ENCODE assay signal across 8 mouse cellular contexts in genomic region chr6:113193765-113194460, GRCm38 (mm10). TPM values are rescaled to one million over a fixed set of nuclear protein-coding genes. Genes with fewer than 3 reads are reported as not detected.
DNase-seq lines count a peak whose midpoint lies in the region; ATAC-seq and TF ChIP-seq lines count a peak whose summit lies in the region.
"Had no signal": no experiment of that assay in that cellular context is flagged by ENCODE, and none has a peak within 500 bp of the region (broad histone marks: within the 10 kb centered on the region; RNA-seq: fewer than 3 reads in every experiment).

No protein-coding gene starts in this region.

- H3K27ac ChIP-seq in forebrain, embryonic 11.5 days (ENCODE audit: low read depth, low read length) = no peak overlapping the region
- no peak overlapping the region for H3K27ac ChIP-seq in intestine, embryonic 16.5 days (ENCODE audit: low read length)
- no peak overlapping the region for H3K27ac ChIP-seq in stomach, postnatal 0 days (replicated peaks)

- peak overlapping the region; percentile 96 for H3K4me2 ChIP-seq in forebrain, embryonic 11.5 days (ENCODE audit: low read depth, low read length, severe bottlenecking)
- H3K4me2 ChIP-seq in intestine, embryonic 16.5 days (ENCODE audit: low read depth, low read length) = peak overlapping the region; percentile 40
- no peak overlapping the region for H3K4me2 ChIP-seq in stomach, postnatal 0 days (replicated peaks; ENCODE audit: low read depth)

- H3K36me3 ChIP-seq in forebrain, embryonic 11.5 days (ENCODE audit: control insufficient read depth, insufficient read depth, low read length) = no peaks in the 10 kb centered on the region
- no peaks in the 10 kb centered on the region for H3K36me3 ChIP-seq in intestine, embryonic 16.5 days (ENCODE audit: control insufficient read depth, insufficient read depth, low read length)
- no peaks in the 10 kb centered on the region for H3K36me3 ChIP-seq in stomach, postnatal 0 days (ENCODE audit: control insufficient read depth, insufficient read depth, low read length)

- TF ChIP-seq CTCF in stomach, postnatal 0 days (IDR thresholded peaks at IDR 0.05; ENCODE audit: low read depth) = no peak

- DNase-seq in ovary, postnatal 10 days (ENCODE audit: low spot score) = peak; percentile 18
- DNase-seq in ovary, adult 18-20 months (ENCODE audit: low spot score) = no peak
- DNase-seq in c-Kit-positive CD71-positive TER-119-positive erythroid progenitor cells, embryonic 14.5 days (ENCODE audit: low spot score) = peak; percentile 7
- DNase-seq in forebrain, embryonic 11.5 days (ENCODE audit: low spot score) = peak; percentile 76
- DNase-seq in stomach, postnatal 0 days (ENCODE audit: low spot score) = peak; percentile 71

- H3K27me3 ChIP-seq in forebrain, embryonic 11.5 days (ENCODE audit: control insufficient read depth, insufficient read depth, low read length) = peaks cover 2% of the 10 kb centered on the region; the same call in 1 of the 2 replicates
- peaks cover 29% of the 10 kb centered on the region for H3K27me3 ChIP-seq in intestine, embryonic 16.5 days (replicated peaks; ENCODE audit: control insufficient read depth, insufficient read depth, low read length)
- peaks cover 10% of the 10 kb centered on the region for H3K27me3 ChIP-seq in stomach, postnatal 0 days (ENCODE audit: control insufficient read depth, insufficient read depth, low read length)

- no peaks in the 10 kb centered on the region for H3K9me3 ChIP-seq in forebrain, embryonic 11.5 days (ENCODE audit: control insufficient read depth, low read length)
- no peaks in the 10 kb centered on the region for H3K9me3 ChIP-seq in intestine, embryonic 16.5 days (ENCODE audit: control insufficient read depth, low read length)
- H3K9me3 ChIP-seq in stomach, postnatal 0 days (ENCODE audit: control insufficient read depth, low read length) = no peaks in the 10 kb centered on the region

- H3K4me3 ChIP-seq in forebrain, embryonic 11.5 days (ENCODE audit: low read depth, low read length) = peak overlapping the region; percentile 80
- peak overlapping the region; percentile 22 for H3K4me3 ChIP-seq in intestine, embryonic 16.5 days (ENCODE audit: low read length)
- no peak overlapping the region for H3K4me3 ChIP-seq in stomach, postnatal 0 days (ENCODE audit: low read depth, low read length)
- H3K4me3 ChIP-seq: erythroblast, embryonic 14.5 days had no signal

- ATAC-seq in forebrain, embryonic 11.5 days (replicated peaks; ENCODE audit: low FRiP score) = peak; percentile 75
- peak; percentile 50; the same call in 1 of the 2 replicates for ATAC-seq in intestine, embryonic 16.5 days
- peak; percentile 80 for ATAC-seq in megakaryocyte progenitor cell, adult 5-6 weeks (replicated peaks; ENCODE audit: poor library complexity)
- ATAC-seq in stomach, postnatal 0 days (ENCODE audit: low FRiP score, low TSS enrichment) = peak; percentile 57

- H3K4me1 ChIP-seq in forebrain, embryonic 11.5 days (replicated peaks; ENCODE audit: control insufficient read depth, insufficient read depth, low read length) = peaks cover 10% of the 10 kb centered on the region; the same call in 1 of the 2 replicates
- H3K4me1 ChIP-seq in intestine, embryonic 16.5 days (ENCODE audit: control insufficient read depth, insufficient read depth, low read length) = peaks cover 11% of the 10 kb centered on the region
- no peaks in the 10 kb centered on the region for H3K4me1 ChIP-seq in stomach, postnatal 0 days (replicated peaks; ENCODE audit: control insufficient read depth, insufficient read depth)

- TF ChIP-seq EP300 in stomach, postnatal 0 days (optimal IDR thresholded peaks at IDR 0.05) = no peak

- H3K9ac ChIP-seq in forebrain, embryonic 11.5 days (ENCODE audit: low read length) = peak overlapping the region; percentile 89
- no peak overlapping the region for H3K9ac ChIP-seq in intestine, embryonic 16.5 days (ENCODE audit: low read depth, low read length)
- H3K9ac ChIP-seq in stomach, postnatal 0 days (ENCODE audit: low read length) = no peak overlapping the region

- WGBS in forebrain, embryonic 11.5 days = 3% methylated on average over 46 of the region's 46 CpGs
- 2% methylated on average over 46 of the region's 46 CpGs for WGBS in intestine, embryonic 16.5 days
- WGBS in stomach, postnatal 0 days = 3% methylated on average over 46 of the region's 46 CpGs

RNA-seq across cellular contexts. Expression of gene Lhfpl4, which starts 1.3 kb away (rescaled TPM):
- 6.6 and 6.8 TPM in 2 replicates for polyA plus RNA-seq in forebrain, embryonic 11.5 days (2014; fragmentation: Nextera tagmentation; extraction: Ambion mirVana)
- polyA plus RNA-seq in intestine, embryonic 16.5 days (2015; fragmentation: Nextera tagmentation; extraction: Ambion mirVana) = 1.2 and 1.5 TPM in 2 replicates
- 0.15 and 0.39 TPM in 2 replicates for total RNA-seq in megakaryocyte progenitor cell, adult 5-6 weeks (2015)
- total RNA-seq in megakaryocyte progenitor cell, adult 5-6 weeks (2017) = not detected in 2 replicates
- 0.84 and 0.93 TPM in 2 replicates for polyA plus RNA-seq in stomach, postnatal 0 days (2015; fragmentation: Nextera tagmentation; extraction: Ambion mirVana)

RNA-seq across cellular contexts. Expression of gene Mtmr14, which starts 43.7 kb away (rescaled TPM):
- polyA plus RNA-seq in forebrain, embryonic 11.5 days (2014; fragmentation: Nextera tagmentation; extraction: Ambion mirVana) = 50.5 and 50.8 TPM in 2 replicates
- 28.8 and 32.3 TPM in 2 replicates for polyA plus RNA-seq in intestine, embryonic 16.5 days (2015; fragmentation: Nextera tagmentation; extraction: Ambion mirVana)
- 22.7 and 24.3 TPM in 2 replicates for total RNA-seq in megakaryocyte progenitor cell, adult 5-6 weeks (2015)
- 39.7 and 55.8 TPM in 2 replicates for total RNA-seq in megakaryocyte progenitor cell, adult 5-6 weeks (2017)
- polyA plus RNA-seq in stomach, postnatal 0 days (2015; fragmentation: Nextera tagmentation; extraction: Ambion mirVana) = 20.3 and 20.6 TPM in 2 replicates
